In genomic region chr2:6294993-6295628, GRCm38 (mm10) we compare ENCODE assay signal across 16 mouse cellular contexts. TPM values are rescaled to one million over a fixed set of nuclear protein-coding genes. Genes with fewer than 3 reads are reported as not detected.
DNase-seq lines count a peak whose midpoint lies in the region; ATAC-seq and TF ChIP-seq lines count a peak whose summit lies in the region.
"Had no signal": no experiment of that assay in that cellular context is flagged by ENCODE, and none has a peak within 500 bp of the region (broad histone marks: within the 10 kb centered on the region; RNA-seq: fewer than 3 reads in every experiment).

No protein-coding gene starts in this region.

- TF ChIP-seq CTCF in lung, embryonic 14.5 days (IDR thresholded peaks at IDR 0.05; ENCODE audit: low read depth), result no peak

- 55% methylated on average over 7 of the region's 7 CpGs for WGBS in lung, embryonic 14.5 days
- 66% methylated on average over 7 of the region's 7 CpGs for WGBS in stomach, embryonic 14.5 days
- WGBS in hindbrain, embryonic 14.5 days, result 76% methylated on average over 7 of the region's 7 CpGs

- H3K27ac ChIP-seq in lung, embryonic 14.5 days (ENCODE audit: low read depth), result peak overlapping the region; percentile 38
- H3K27ac ChIP-seq in stomach, embryonic 14.5 days (ENCODE audit: low read length), result peak overlapping the region; percentile 7; the same call in 1 of the 2 replicates
- H3K27ac ChIP-seq in hindbrain, embryonic 14.5 days, result no peak overlapping the region
- H3K27ac ChIP-seq: embryonic facial prominence, embryonic 10.5 days; midbrain, embryonic 15.5 days; neural tube, embryonic 13.5 days had no signal

- H3K4me1 ChIP-seq in lung, embryonic 14.5 days (ENCODE audit: insufficient read depth), result no peaks in the 10 kb centered on the region
- H3K4me1 ChIP-seq in stomach, embryonic 14.5 days (ENCODE audit: control insufficient read depth, insufficient read depth, low read length), result no peaks in the 10 kb centered on the region
- no peaks in the 10 kb centered on the region for H3K4me1 ChIP-seq in hindbrain, embryonic 14.5 days (replicated peaks; ENCODE audit: control insufficient read depth, insufficient read depth, low read length)
- H3K4me1 ChIP-seq: midbrain, embryonic 15.5 days; neural tube, embryonic 13.5 days had no signal

- H3K9ac ChIP-seq in lung, embryonic 14.5 days, result no peak overlapping the region
- H3K9ac ChIP-seq in stomach, embryonic 14.5 days (replicated peaks; ENCODE audit: low read depth, low read length), result no peak overlapping the region
- H3K9ac ChIP-seq in hindbrain, embryonic 14.5 days, result no peak overlapping the region
- H3K9ac ChIP-seq: midbrain, embryonic 15.5 days; neural tube, embryonic 13.5 days had no signal

- H3K4me2 ChIP-seq in lung, embryonic 14.5 days, result no peak overlapping the region
- no peak overlapping the region for H3K4me2 ChIP-seq in stomach, embryonic 14.5 days (replicated peaks; ENCODE audit: low read depth, low read length)
- no peak overlapping the region for H3K4me2 ChIP-seq in hindbrain, embryonic 14.5 days (replicated peaks)
- H3K4me2 ChIP-seq: midbrain, embryonic 15.5 days; neural tube, embryonic 13.5 days had no signal

- no peak; the same call in 1 of the 2 replicates for ATAC-seq in lung, embryonic 14.5 days (ENCODE audit: insufficient read depth)
- no peak for ATAC-seq in stomach, embryonic 14.5 days (ENCODE audit: insufficient number of reproducible peaks, insufficient read depth, low FRiP score, low read depth)
- ATAC-seq in hindbrain, embryonic 14.5 days (ENCODE audit: low FRiP score), result no peak
- ATAC-seq: hindbrain, embryonic 16.5 days; midbrain, embryonic 15.5 days had no signal

- no peaks in the 10 kb centered on the region for H3K27me3 ChIP-seq in lung, embryonic 14.5 days (ENCODE audit: insufficient read depth, low read length)
- H3K27me3 ChIP-seq in stomach, embryonic 14.5 days (ENCODE audit: control insufficient read depth, insufficient read depth, low read length), result no peaks in the 10 kb centered on the region
- H3K27me3 ChIP-seq in hindbrain, embryonic 14.5 days (ENCODE audit: control insufficient read depth, insufficient read depth, low read length), result no peaks in the 10 kb centered on the region
- H3K27me3 ChIP-seq: midbrain, embryonic 15.5 days; neural tube, embryonic 13.5 days had no signal

- DNase-seq in heart, adult 11 months, result peak; percentile 76
- no peak for DNase-seq in heart, adult 18-20 months
- peak; percentile 20 for DNase-seq in lung, embryonic 14.5 days
- DNase-seq in lung, adult 18-20 months, result no peak
- DNase-seq in induced T-regulatory cell, adult 2 months (ENCODE audit: low read depth), result peak; percentile 38
- DNase-seq in hindbrain, embryonic 14.5 days (ENCODE audit: low spot score), result no peak
- no peak for DNase-seq in kidney, postnatal 25 days
- DNase-seq: adrenal gland, adult 2 months; cerebellum, adult 2 months; gastrocnemius, postnatal 10 days; kidney, postnatal 10 days had no signal

- H3K9me3 ChIP-seq in lung, embryonic 14.5 days (ENCODE audit: low read depth, low read length), result no peaks in the 10 kb centered on the region
- H3K9me3 ChIP-seq in stomach, embryonic 14.5 days (ENCODE audit: control insufficient read depth, low read depth, low read length), result no peaks in the 10 kb centered on the region
- H3K9me3 ChIP-seq in hindbrain, embryonic 14.5 days (ENCODE audit: control insufficient read depth, low read length), result no peaks in the 10 kb centered on the region
- H3K9me3 ChIP-seq: embryonic facial prominence, embryonic 10.5 days; midbrain, embryonic 15.5 days; neural tube, embryonic 13.5 days had no signal

- H3K4me3 ChIP-seq in lung, embryonic 14.5 days (ENCODE audit: low read depth, low read length), result no peak overlapping the region
- H3K4me3 ChIP-seq in stomach, embryonic 14.5 days (ENCODE audit: low read depth, low read length), result no peak overlapping the region
- no peak overlapping the region for H3K4me3 ChIP-seq in hindbrain, embryonic 14.5 days (replicated peaks; ENCODE audit: low read length)
- H3K4me3 ChIP-seq: embryonic facial prominence, embryonic 10.5 days; midbrain, embryonic 15.5 days; neural tube, embryonic 13.5 days had no signal

- H3K36me3 ChIP-seq in lung, embryonic 14.5 days (ENCODE audit: insufficient read depth), result no peaks in the 10 kb centered on the region
- no peaks in the 10 kb centered on the region for H3K36me3 ChIP-seq in stomach, embryonic 14.5 days (ENCODE audit: control insufficient read depth, insufficient read depth, low read length)
- H3K36me3 ChIP-seq in hindbrain, embryonic 14.5 days (replicated peaks; ENCODE audit: control insufficient read depth, insufficient read depth), result no peaks in the 10 kb centered on the region
- H3K36me3 ChIP-seq: embryonic facial prominence, embryonic 10.5 days; midbrain, embryonic 15.5 days; neural tube, embryonic 13.5 days had no signal

RNA-seq across cellular contexts. Expression of gene Usp6nl, which starts 27.4 kb away (rescaled TPM):
- total RNA-seq in heart, adult 18-20 months (2021), result 1 to 10 TPM; 6.2 to 6.6 TPM
- polyA plus RNA-seq in lung, embryonic 14.5 days (2014; fragmentation: Nextera tagmentation; extraction: Ambion mirVana), result 15.3 and 16.7 TPM in 2 replicates
- 12.9 and 14.4 TPM in 2 replicates for polyA plus RNA-seq in stomach, embryonic 14.5 days (2014; fragmentation: Nextera tagmentation; extraction: Ambion mirVana)
- 9.5 and 9.9 TPM in 2 replicates for polyA plus RNA-seq in hindbrain, embryonic 14.5 days (2014; fragmentation: Nextera tagmentation; extraction: Ambion mirVana)

Comparison
In these comparisons a context has a peak if more than half of its experiments do, and no peak if none do; other contexts are left out.
1. DNase-seq: peak in heart, adult 11 months (single experiment), lung, embryonic 14.5 days (single experiment) and induced T-regulatory cell, adult 2 months (single experiment); none in heart, adult 18-20 months (0 of 2), lung, adult 18-20 months (0 of 2), hindbrain, embryonic 14.5 days (single experiment) and kidney, postnatal 25 days (0 of 2).